Mouse (Mus musculus): ENCODE results near the gene Prr15l.

Gene Prr15l

GRCm38 (mm10) chr11:96924861-96925260 is 3.0 kb upstream of the Prr15l start:
- DNase-seq: no peak

- no peak for DNase-seq
Observed at GRCm38 (mm10) chr11:96925469-96926148, 2.3 kb upstream of the Prr15l start.

GRCm38 (mm10) chr11:96926587-96926986 is 1.3 kb upstream of the Prr15l start:
- DNase-seq: no peak

- no peak for DNase-seq
Observed at GRCm38 (mm10) chr11:96928691-96929090, 787 bp downstream of the Prr15l start.

- DNase-seq: no peak
Observed at GRCm38 (mm10) chr11:96929096-96929765, 1.3 kb downstream of the Prr15l start.

- DNase-seq: no peak
Observed at GRCm38 (mm10) chr11:96929766-96930331, 1.9 kb downstream of the Prr15l start.

- no peak for DNase-seq
Observed at GRCm38 (mm10) chr11:96931327-96932062, 3.6 kb downstream of the Prr15l start.

GRCm38 (mm10) chr11:96933562-96934276 is 5.8 kb downstream of the Prr15l start:
- no peak for DNase-seq

GRCm38 (mm10) chr11:96934921-96935356 is 7.0 kb downstream of the Prr15l start:
- DNase-seq: peak; percentile 48

GRCm38 (mm10) chr11:96935872-96936650 is 8.2 kb downstream of the Prr15l start:
- DNase-seq: no peak

- no peak for DNase-seq
Observed at GRCm38 (mm10) chr11:96937549-96938425, 9.9 kb downstream of the Prr15l start.

- DNase-seq: no peak
Observed at GRCm38 (mm10) chr11:96938426-96938800, 10.5 kb downstream of the Prr15l start.

- DNase-seq: peak; percentile 53
Observed at GRCm38 (mm10) chr11:96940578-96941465, 12.9 kb downstream of the Prr15l start.

GRCm38 (mm10) chr11:96941989-96942590 is 14.2 kb downstream of the Prr15l start:
- DNase-seq: no peak

GRCm38 (mm10) chr11:96943746-96944304 is 15.9 kb downstream of the Prr15l start, which contains the start of gene Pnpo:
Gene Pnpo, minus strand, starts transcription at chr11:96943986.
- DNase-seq: peak; percentile 92

- no peak for DNase-seq
Observed at GRCm38 (mm10) chr11:96944844-96945580, 17.1 kb downstream of the Prr15l start.

GRCm38 (mm10) chr11:96946498-96946897 is 18.6 kb downstream of the Prr15l start:
- no peak for DNase-seq

- DNase-seq: peak; percentile 42
Observed at GRCm38 (mm10) chr11:96947849-96948248, 19.9 kb downstream of the Prr15l start.

Data from thymus, postnatal 14 days (tissue).